Mouse (Mus musculus) cerebellum, adult 11 months (tissue): ENCODE measurements around the gene Rhot1.

Experiments used
- DNase-seq: peaks from one replicate; pipeline ENCODE4 v3.0.0; 2022

Rhot1 gene

GRCm38 (mm10) chr11:80291004-80291403, 82.2 kb downstream of the Rhot1 start:
- DNase-seq, result no peak

DNA sequence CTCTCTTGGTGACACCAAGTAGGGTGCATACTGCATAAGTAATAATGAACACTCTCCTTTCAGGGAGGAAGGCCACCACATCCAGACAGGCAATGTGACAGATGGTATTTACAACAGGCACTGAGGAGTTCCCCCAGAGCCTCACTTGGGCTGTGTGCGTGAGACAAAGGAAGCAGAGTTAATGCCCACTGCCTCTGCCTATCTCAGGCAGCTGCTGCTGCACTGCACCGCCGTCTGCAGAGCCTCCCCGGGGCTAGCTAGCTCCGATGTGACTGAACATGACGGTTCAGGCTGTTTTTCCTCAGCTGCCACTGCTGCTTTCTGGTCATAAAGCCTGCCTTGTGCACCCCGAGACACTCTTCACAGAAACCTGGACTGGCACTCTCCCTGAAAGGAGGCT, 83.6 kb downstream of the Rhot1 start:
- DNase-seq, result no peak

DNA sequence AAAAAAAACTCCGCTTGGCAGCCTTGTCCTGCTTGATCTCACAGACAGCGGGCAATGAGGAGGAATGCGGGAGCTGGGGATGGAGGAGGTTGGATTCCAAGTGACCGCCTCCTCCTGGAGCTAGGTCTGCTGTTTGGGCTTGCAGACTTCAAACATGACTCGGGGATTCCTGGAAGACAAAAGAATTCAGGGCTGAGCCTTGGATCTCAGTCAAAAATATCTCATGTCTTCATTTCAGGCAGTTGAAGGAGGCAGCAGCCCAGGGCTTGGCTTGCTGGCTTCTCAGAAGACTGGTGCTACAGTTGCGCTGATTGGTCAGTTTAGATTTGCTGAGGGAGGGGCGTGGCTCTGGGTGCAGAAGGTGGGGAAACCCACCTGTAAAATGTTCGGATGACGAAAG, 86.2 kb downstream of the Rhot1 start:
- no peak for DNase-seq

DNA sequence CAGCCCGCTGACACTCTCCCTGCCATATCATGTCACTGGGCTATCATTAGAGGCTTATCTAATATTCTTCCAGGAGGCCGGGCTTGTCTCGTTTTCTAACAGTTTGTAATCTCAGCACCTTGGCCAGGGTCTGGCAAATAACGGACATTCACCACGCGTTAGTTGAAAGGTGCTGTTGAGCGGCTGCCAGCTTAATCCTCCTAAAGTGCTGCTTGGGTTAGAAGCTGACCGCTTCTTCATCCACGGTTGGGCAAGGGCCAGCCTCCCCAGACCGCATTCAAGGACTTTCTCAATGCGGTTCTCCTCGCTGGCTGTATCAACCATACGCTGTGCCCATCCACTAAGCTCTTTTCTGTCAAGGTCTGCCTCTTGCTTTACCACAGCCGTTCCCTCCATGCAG, 87.0 kb downstream of the Rhot1 start:
- no peak for DNase-seq

- no peak for DNase-seq
Observed at GRCm38 (mm10) chr11:80299513-80300235, 90.9 kb downstream of the Rhot1 start.

GRCm38 (mm10) chr11:80300551-80301315, 91.9 kb downstream of the Rhot1 start, which contains the start of gene Rhbdl3:
Gene Rhbdl3 (plus strand): TSS chr11:80300912.
- DNase-seq, result peak; percentile 12

GRCm38 (mm10) chr11:80301316-80302045, 92.7 kb downstream of the Rhot1 start:
- DNase-seq, result peak; percentile 24

DNA sequence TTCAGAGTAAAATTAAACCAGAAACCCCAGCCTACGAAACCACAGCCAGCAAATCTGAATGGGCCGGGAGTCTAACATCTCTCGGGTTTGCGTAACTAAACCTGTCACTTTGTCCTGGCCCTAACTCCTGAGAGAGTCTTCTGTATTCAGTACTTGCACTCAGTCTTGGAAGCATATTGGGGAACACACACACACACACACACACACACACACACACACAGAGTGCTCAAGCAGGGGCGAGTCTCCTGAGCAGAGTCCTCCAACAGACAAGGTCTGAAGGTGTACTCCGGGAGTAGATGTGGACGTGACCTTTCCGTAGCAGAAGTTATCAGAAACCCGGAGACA, 93.2 kb downstream of the Rhot1 start:
- DNase-seq, result no peak

- DNase-seq, result peak; percentile 22
Observed at GRCm38 (mm10) chr11:80302536-80302935, 93.7 kb downstream of the Rhot1 start.

GRCm38 (mm10) chr11:80303746-80304145, 94.9 kb downstream of the Rhot1 start:
- no peak for DNase-seq

DNA sequence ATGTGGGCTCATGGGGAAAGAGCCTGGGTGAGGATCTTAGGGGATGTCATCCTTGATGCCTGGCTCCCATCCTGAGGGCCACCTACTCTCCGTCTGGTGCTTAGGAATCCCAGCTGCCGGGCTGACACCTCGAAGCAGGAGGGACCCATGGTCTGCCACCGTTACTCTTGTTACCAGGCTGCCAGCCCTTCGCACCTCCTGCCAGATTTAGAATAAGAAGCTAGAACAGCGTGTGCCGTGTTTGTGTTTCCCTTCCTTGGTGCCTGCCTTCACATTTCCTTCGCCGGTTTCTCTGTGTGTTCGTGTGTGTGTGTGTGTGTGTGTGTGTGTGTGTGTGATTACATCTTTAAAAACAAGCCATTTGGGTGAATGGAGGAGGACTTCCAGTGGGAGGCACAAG, 96.0 kb downstream of the Rhot1 start:
- DNase-seq, result no peak

- no peak for DNase-seq
Observed at GRCm38 (mm10) chr11:80308537-80308936, 99.7 kb downstream of the Rhot1 start.

DNA sequence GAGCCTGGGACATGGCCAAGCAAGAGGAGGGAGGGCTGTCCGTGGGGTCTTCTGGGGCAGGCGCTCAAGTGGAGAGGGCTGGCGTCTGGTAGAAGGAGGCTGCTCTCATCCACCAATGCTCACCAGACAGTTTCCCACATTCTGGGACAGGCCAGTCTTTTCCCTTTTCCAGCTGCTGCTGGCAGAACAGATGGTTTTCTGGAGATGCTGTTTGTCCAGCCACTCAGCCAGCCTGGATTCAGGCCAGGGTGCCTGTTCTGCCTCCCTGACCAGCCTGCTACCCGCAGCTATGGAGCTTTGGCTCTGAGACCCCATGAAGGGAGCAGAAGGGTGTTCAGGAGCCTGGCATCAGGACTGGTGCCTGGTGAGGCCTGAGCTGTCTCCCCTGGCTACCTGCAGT, 102.5 kb downstream of the Rhot1 start:
- DNase-seq, result no peak

DNA sequence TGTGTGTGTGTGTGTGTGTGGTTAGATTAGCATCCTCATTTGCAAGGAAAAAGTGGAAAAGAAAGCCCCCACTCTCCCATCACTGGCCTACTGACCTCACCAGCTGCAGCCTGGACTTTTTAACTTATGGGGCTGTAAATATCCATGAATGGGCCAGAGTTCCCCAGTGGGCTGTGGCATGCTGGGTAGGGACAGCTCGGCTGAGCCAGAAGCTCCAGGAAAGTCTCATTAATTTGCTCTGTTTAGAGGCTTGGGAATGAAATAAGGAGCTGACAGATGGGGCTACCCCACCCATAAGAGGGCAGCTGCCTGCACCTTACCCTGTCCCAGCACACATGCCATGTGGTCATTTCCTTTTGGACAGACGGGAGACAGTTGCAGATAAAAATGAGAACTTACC, 103.2 kb downstream of the Rhot1 start:
- no peak for DNase-seq

- no peak for DNase-seq
Observed at GRCm38 (mm10) chr11:80312565-80312964, 103.7 kb downstream of the Rhot1 start.

GRCm38 (mm10) chr11:80313462-80313861, 104.6 kb downstream of the Rhot1 start:
- no peak for DNase-seq

DNA sequence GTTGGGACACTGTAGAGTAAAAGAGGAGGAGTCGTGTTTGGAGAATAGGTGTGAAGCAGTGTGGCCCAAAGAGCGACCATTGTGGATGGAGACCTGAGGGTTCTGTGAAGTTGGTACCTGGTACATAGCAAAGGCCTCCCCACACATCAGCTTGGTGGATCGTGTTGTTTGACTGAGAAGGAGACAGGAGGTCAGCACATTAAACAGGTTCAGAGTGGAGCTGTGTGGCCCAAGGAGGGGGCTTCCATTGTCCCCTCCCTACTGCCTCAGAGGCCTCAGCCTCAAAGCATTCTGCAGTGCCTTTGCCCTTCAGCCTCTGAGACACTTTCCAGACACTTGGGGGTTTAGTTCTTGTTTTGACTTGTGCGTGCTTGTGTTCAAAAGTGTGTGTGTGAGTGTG, 105.1 kb downstream of the Rhot1 start:
- DNase-seq, result no peak

- no peak for DNase-seq
Observed at GRCm38 (mm10) chr11:80315743-80316639, 107.2 kb downstream of the Rhot1 start.
